Mouse (Mus musculus): ENCODE measurements around the gene Rwdd1.
"Not testable (repeated sequence)": the region's sequence is repeated elsewhere in the genome, so short reads cannot be mapped to it uniquely, and the experiment has no call there.

Rwdd1 gene

DNA sequence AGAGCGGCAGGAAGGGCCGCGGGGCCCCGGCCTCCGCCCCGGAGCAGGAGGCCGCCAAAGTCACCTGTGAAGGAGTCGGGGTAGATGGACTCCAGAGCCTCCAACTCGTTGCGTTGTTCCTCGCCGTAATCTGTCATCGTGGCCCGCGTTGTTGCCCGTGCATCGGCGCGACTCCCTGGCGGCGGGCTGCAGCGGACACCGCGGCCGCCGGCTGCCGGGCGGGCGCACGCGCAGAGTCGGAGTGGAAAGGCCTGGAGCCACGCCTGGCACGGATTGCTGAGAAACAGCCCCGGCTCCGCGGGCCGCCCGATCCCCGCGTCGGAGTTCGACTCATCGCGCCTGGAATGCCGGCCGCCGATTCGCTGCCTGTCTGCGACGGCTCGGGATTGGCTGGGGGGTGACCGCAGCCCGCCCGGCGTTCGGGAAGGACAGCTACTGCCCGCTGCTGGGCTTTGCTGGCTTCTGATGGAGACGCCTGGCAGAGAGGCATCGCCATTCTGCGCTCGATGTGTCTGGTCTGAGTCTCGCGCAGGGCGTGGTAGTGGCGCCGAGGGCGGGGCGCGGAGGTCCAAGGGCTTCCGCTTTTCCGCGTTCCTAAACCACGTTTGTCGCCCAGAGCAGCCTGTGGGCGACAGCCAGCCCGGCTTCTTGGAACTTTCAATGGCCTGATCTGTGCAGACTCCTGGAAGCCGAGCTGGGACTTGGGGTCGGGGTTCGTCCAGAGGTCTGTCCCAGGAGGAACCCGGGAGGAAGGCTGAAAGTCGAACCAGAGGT, at the start of gene Rwdd1:
TSS of gene Rwdd1 (minus strand) at position 323 of the 774 bp plus-strand sequence.
- peak; percentile 95 to 97 for DNase-seq (ENCODE audit: low spot score in 2 of 2)

GRCm38 (mm10) chr10:34066591-34066990, 47.2 kb upstream of the Rwdd1 start:
- DNase-seq (ENCODE audit: low spot score in 2 of 2) = no peak

- no peak for DNase-seq (ENCODE audit: low spot score in 2 of 2)
Measured at GRCm38 (mm10) chr10:34053987-34054386, 34.6 kb upstream of the Rwdd1 start.

DNA sequence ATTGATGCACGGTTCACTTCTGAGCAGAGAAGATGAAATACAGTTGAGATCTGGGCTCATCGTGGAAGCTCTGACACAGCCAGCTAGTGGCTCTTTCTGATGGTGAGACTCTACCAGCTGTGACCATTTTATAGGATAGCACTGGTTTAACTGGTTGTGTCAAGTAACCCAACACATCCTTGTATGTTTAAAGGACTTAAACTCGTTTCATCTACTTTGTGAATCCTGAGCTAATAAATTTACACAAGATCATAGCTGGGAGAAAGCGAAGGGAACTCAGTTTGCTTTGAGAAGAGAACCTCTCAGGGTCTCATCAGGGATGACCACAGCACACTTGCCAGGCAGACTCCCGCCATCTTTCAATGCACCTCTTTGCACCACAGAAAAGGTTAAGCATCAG, 24.8 kb upstream of the Rwdd1 start, which contains the start of gene Calhm4:
TSS of gene Calhm4 (minus strand) at position 101 of the 400 bp plus-strand sequence.
- no peak for DNase-seq (ENCODE audit: low spot score in 2 of 2)

DNA sequence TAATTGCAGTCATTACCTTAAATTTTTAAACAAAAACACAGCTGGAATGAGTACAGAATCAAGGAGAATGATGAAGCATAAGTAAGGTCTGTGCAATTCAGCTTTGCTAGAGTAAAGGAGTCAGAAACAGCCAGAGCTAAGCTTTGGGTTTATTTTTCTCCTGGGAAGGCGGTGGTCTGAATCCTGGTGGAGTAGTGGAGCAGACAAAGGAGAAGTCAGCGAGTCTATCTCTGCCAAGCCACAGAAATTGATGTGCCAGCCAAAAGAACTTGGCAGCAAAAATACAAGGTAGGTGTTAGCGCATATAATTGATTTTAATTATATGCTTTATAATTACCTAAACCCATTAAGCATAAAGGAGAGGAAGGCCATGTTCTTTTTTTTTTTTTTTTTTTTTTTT, 18.0 kb upstream of the Rwdd1 start, which contains the start of gene Trappc3l:
TSS of gene Trappc3l (plus strand) at position 197 of the 400 bp plus-strand sequence.
- DNase-seq (ENCODE audit: low spot score in 2 of 2) = no peak

DNA sequence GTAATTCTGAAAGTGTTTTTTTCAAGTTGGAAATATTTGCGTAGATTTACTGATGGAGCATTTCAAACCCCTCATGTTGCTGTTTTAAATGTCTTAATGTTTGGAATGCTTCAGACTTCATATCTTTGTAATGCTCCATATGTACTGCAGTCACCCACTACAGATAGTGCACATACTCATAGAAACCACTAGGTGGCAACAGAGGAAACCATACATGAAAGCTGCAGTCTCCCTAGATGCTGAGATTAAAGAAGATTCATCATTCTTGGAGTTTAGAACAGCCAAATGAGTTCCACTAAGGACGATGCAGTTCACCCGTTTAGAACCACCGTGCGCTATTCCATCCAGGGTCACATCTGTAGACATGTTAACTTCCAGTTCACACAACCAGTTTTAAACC, 17.2 kb upstream of the Rwdd1 start:
- DNase-seq (ENCODE audit: low spot score in 2 of 2) = no peak

DNA sequence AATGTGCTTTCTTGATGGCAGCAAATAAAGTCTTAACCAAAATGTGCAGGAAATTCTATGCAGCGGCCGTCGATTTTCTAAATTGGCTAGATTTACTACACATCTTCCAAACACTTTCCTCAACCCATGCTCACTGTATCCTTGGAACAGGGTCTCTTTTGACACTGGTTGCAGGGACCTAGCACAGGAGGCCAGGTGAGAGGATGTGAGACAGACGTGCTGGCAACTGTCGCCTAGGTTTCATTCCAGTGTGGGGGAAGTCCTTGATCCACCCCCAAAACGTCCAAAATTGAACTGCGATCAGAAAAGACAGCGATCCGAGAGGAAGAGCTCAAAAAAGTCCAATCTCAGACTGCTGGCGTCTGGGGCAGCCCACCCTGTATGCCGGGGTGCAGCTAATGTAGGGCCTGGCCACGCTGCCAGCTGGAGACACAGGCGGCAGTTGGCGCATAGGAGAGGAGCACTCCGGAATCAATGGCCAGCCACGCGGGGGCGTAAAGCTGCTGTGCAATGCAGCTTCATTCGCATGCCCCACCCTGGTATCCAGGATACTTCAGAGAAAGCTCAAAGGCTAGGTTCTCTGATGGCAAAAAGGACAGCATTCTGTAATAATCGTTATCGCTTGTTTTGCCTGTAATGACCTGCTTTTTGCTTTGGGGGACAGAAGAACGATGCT, 14.3 kb upstream of the Rwdd1 start:
- DNase-seq (ENCODE audit: low spot score in 2 of 2) = peak; percentile 51 to 59

GRCm38 (mm10) chr10:34030322-34030721, 10.9 kb upstream of the Rwdd1 start:
- DNase-seq (ENCODE audit: low spot score in 2 of 2) = no peak

DNA sequence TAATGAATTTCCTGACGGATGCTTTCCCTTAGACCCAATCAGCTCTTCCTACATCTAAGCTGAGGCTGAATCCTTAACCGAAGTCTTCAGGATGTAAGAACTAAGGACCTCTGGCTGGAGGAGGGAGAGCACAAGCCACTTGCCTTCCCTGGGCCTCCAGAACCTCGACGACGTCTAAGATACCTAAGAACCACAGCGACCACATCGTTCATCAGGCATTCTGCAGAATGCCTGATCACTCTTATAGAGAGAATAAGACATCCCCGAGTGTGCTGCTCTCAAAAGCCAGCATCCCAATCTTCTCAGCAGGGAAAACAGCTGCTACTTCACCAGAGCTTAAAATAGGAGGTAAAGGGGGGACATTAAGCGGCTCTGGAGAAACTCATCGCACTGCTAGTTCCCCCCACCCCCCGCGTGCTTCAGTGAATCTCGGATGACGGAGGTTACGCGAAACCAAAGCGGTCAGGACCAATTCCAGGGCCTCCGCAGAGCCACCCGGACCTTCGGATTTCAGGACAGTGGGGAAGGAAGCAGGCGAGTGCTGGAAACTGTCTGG, 600 bp downstream of the Rwdd1 start:
- DNase-seq (ENCODE audit: low spot score in 2 of 2) = no peak

- no peak for DNase-seq (ENCODE audit: low spot score in 2 of 2)
Measured at GRCm38 (mm10) chr10:34013241-34013640, 6.2 kb downstream of the Rwdd1 start.

- no peak for DNase-seq (ENCODE audit: low spot score in 2 of 2)
Measured at GRCm38 (mm10) chr10:34012581-34012980, 6.8 kb downstream of the Rwdd1 start.

GRCm38 (mm10) chr10:33998397-33998796, 21.0 kb downstream of the Rwdd1 start:
- DNase-seq (ENCODE audit: low spot score in 2 of 2) = no peak

- DNase-seq (ENCODE audit: low spot score in 2 of 2) = not testable (repeated sequence)
Measured at GRCm38 (mm10) chr10:33996686-33997085, 22.7 kb downstream of the Rwdd1 start.

- peak; percentile 47 to 63 for DNase-seq (ENCODE audit: low spot score in 2 of 2)
Measured at GRCm38 (mm10) chr10:33986771-33987170, 32.7 kb downstream of the Rwdd1 start.

DNA sequence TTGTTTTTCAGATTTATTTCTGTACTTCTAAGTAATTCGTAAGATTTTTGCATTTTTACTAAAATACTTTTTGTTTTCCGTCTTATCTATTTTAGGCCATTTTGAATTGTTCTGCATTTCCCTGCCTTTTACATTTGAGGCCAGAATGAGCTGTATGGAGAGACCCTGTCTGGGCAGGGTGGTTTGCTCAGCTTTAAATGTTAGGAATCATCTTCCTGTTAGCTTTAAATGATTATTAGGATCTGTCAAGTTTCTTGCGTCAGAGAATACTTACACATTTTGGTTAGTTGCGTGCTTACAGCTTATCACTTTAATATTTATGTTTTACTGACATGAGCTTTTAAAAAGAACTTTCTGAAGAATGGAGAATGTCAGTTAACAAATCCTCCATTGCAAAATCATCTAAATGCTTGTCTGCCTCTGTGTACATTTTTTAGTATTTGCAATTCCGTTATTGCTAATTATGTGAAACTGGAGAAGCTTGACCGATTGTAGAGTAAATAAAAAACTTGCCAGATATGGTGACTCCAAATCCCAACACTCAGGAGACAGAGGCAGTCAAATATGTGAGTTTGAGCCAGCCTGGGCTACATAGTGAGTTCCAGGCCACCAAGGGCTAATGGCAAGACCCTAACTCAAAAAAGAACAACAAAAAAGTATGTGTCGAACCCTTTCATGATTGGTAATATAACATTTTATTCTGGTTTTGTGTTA, 44.5 kb downstream of the Rwdd1 start:
- DNase-seq (ENCODE audit: low spot score in 2 of 2) = no peak

DNA sequence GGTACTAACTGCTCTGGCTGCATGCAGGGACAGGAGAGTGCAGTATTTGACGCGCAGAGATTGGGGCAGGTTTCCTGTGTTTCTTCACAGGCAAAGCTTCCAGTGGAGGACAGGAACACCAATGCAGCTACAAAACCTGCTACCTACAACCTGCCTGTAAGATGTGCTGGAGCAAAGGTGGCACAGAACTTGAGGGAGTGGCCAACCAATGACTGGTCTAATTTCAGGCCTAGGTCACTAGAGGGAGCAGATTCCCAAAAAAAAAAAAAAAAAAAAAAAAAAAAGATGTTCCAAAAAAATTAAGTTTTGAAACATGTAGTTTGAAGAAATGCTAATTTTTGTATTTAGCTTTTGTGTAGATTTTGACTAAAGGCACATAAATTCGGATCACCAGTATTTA, 66.9 kb downstream of the Rwdd1 start:
- DNase-seq (ENCODE audit: low spot score in 2 of 2) = no peak

DNA sequence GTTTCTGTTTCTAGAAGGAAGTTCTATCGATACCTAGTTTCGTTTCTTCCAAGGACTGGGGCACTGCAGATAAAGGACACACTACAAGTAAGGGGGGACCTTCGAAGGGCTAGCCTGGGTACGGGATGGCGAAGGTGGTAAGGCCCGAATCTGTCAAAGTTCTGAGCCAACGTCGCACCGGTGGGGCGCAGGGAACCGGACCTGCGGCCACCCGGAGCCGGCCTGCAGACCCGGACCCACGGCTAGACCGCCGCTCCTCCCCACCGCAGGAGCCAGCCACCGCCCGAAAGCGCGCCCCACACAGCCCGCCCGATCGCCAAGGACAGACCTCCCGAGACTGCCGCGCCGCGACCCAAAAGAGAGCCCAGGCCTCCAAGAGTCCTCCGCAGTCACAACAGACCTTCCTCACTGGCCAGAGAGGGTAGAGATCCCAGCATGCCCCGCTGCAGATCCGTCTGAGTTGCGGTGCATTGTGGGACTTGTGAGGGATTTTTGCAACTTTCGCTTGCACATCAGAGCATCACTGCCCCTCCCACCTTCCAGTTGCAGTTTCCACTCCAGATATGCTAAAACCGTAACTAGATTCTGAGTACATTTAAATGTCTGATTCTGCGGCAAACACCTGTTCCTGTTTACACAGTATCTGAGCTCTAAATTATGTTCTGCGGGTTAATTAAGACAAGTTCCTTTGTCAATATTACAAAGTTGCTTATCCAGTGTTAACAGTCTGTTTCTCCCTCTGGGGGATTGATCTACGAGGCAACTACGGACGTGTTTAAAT, 68.4 kb downstream of the Rwdd1 start, which contains the start of gene Zup1:
TSS of gene Zup1 (minus strand) at position 467 of the 781 bp plus-strand sequence.
- DNase-seq (ENCODE audit: low spot score in 2 of 2) = peak; percentile 90
